Comparison of ENCODE assay signal across 18 mouse cellular contexts in genomic region chr3:142340701-142341100, GRCm38 (mm10). TPM values are rescaled to one million over a fixed set of nuclear protein-coding genes. Genes with fewer than 3 reads are reported as not detected.
DNase-seq lines count a peak whose midpoint lies in the region; ATAC-seq and TF ChIP-seq lines count a peak whose summit lies in the region.
"Had no signal": no experiment of that assay in that cellular context is flagged by ENCODE, and none has a peak within 500 bp of the region (broad histone marks: within the 10 kb centered on the region; RNA-seq: fewer than 3 reads in every experiment).

No protein-coding gene starts in this region.

- H3K36me3 ChIP-seq in liver, adult 2 months (ENCODE audit: control insufficient read depth, insufficient read depth, low read length), result peaks cover 3% of the 10 kb centered on the region; the same call in 1 of the 2 replicates
- no peaks in the 10 kb centered on the region for H3K36me3 ChIP-seq in liver, embryonic 12.5 days
- H3K36me3 ChIP-seq in stomach, embryonic 15.5 days, result no peaks in the 10 kb centered on the region
- H3K36me3 ChIP-seq in neural tube, embryonic 15.5 days, result no peaks in the 10 kb centered on the region
- H3K36me3 ChIP-seq: embryonic facial prominence, embryonic 10.5 days; hindbrain, embryonic 10.5 days; midbrain, embryonic 15.5 days had no signal

- no peak overlapping the region for H3K9ac ChIP-seq in liver, adult 2 months (ENCODE audit: low read depth, low read length)
- H3K9ac ChIP-seq in liver, embryonic 12.5 days, result no peak overlapping the region
- H3K9ac ChIP-seq in stomach, embryonic 15.5 days, result no peak overlapping the region
- H3K9ac ChIP-seq in neural tube, embryonic 15.5 days (replicated peaks), result no peak overlapping the region
- H3K9ac ChIP-seq: forebrain, embryonic 13.5 days; midbrain, embryonic 15.5 days had no signal

- H3K9me3 ChIP-seq in liver, embryonic 12.5 days (replicated peaks), result no peaks in the 10 kb centered on the region
- no peaks in the 10 kb centered on the region for H3K9me3 ChIP-seq in stomach, embryonic 15.5 days
- no peaks in the 10 kb centered on the region for H3K9me3 ChIP-seq in neural tube, embryonic 15.5 days (replicated peaks)
- H3K9me3 ChIP-seq: embryonic facial prominence, embryonic 10.5 days; forebrain, embryonic 13.5 days; hindbrain, embryonic 10.5 days; midbrain, embryonic 15.5 days had no signal

- no peaks in the 10 kb centered on the region for H3K27me3 ChIP-seq in liver, adult 2 months (ENCODE audit: control insufficient read depth, insufficient read depth, low read length)
- H3K27me3 ChIP-seq in liver, embryonic 12.5 days (replicated peaks), result no peaks in the 10 kb centered on the region
- no peaks in the 10 kb centered on the region for H3K27me3 ChIP-seq in stomach, embryonic 15.5 days (replicated peaks)
- H3K27me3 ChIP-seq in neural tube, embryonic 15.5 days (replicated peaks), result no peaks in the 10 kb centered on the region
- H3K27me3 ChIP-seq: CH12.LX; forebrain, embryonic 13.5 days; midbrain, embryonic 15.5 days had no signal

- intact Hi-C loops in gastrocnemius, adult 2 months (cut with DNase I), result no loop called here
- intact Hi-C loops in gastrocnemius, postnatal 36 days (cut with DNase I), result no loop called here

- no peak overlapping the region for H3K4me3 ChIP-seq in gastrocnemius, adult 2 months
- H3K4me3 ChIP-seq in liver, adult 2 months (ENCODE audit: insufficient read depth, low read depth, low read length), result no peak overlapping the region
- no peak overlapping the region for H3K4me3 ChIP-seq in liver, embryonic 12.5 days
- H3K4me3 ChIP-seq in stomach, embryonic 15.5 days (replicated peaks), result no peak overlapping the region
- H3K4me3 ChIP-seq in neural tube, embryonic 15.5 days (replicated peaks), result no peak overlapping the region
- H3K4me3 ChIP-seq: embryonic facial prominence, embryonic 10.5 days; forebrain, embryonic 13.5 days; hindbrain, embryonic 10.5 days; midbrain, embryonic 15.5 days had no signal

- H3K4me1 ChIP-seq in liver, adult 2 months (ENCODE audit: control insufficient read depth, insufficient read depth, low read length), result peaks cover 22% of the 10 kb centered on the region
- H3K4me1 ChIP-seq in liver, embryonic 12.5 days, result peaks cover 18% of the 10 kb centered on the region
- H3K4me1 ChIP-seq in stomach, embryonic 15.5 days, result no peaks in the 10 kb centered on the region
- no peaks in the 10 kb centered on the region for H3K4me1 ChIP-seq in neural tube, embryonic 15.5 days
- H3K4me1 ChIP-seq: hindbrain, embryonic 10.5 days; midbrain, embryonic 15.5 days had no signal

- WGBS in liver, adult 2 months, result 56% methylated on average over 2 of the region's 2 CpGs
- WGBS in liver, embryonic 12.5 days (ENCODE audit: insufficient replicate concordance), result 76% methylated on average over 2 of the region's 2 CpGs
- 72% methylated on average over 2 of the region's 2 CpGs for WGBS in stomach, embryonic 15.5 days
- 75% methylated on average over 2 of the region's 2 CpGs for WGBS in neural tube, embryonic 15.5 days

- peak overlapping the region; percentile 20 for H3K27ac ChIP-seq in gastrocnemius, adult 2 months
- no peak overlapping the region for H3K27ac ChIP-seq in liver, adult 2 months (replicated peaks; ENCODE audit: insufficient read depth, low read depth, low read length)
- H3K27ac ChIP-seq in liver, embryonic 12.5 days, result no peak overlapping the region
- peak overlapping the region; percentile 52; the same call in 1 of the 2 replicates for H3K27ac ChIP-seq in stomach, embryonic 15.5 days
- H3K27ac ChIP-seq in neural tube, embryonic 15.5 days (replicated peaks), result no peak overlapping the region
- H3K27ac ChIP-seq: embryonic facial prominence, embryonic 10.5 days; forebrain, embryonic 13.5 days; hindbrain, embryonic 10.5 days; midbrain, embryonic 15.5 days had no signal

- DNase-seq in gastrocnemius, adult 2 months, result no peak
- no peak for DNase-seq in gastrocnemius, postnatal 36 days
- DNase-seq in liver, adult 2 months (ENCODE audit: extremely low read depth, low read depth, low spot score), result peak; percentile 56
- DNase-seq in adrenal gland, postnatal 10 days, result peak; percentile 18
- DNase-seq: cerebellum, adult 8-10 months; gastrocnemius, postnatal 14 days; kidney, adult 9 months; liver; right cerebral cortex, postnatal 14 days; spleen, adult 18-20 months had no signal

- no peak; the same call in 1 of the 2 replicates for ATAC-seq in liver, embryonic 12.5 days
- no peak for ATAC-seq in stomach, embryonic 15.5 days (ENCODE audit: insufficient read depth, low FRiP score, low read depth)
- no peak for ATAC-seq in neural tube, embryonic 15.5 days (ENCODE audit: low FRiP score)
- ATAC-seq: forebrain, embryonic 13.5 days; midbrain, embryonic 15.5 days had no signal

- TF ChIP-seq POLR2A in liver, adult 2 months (IDR thresholded peaks at IDR 0.05; ENCODE audit: extremely low read depth, insufficient read depth, low read length), result no peak

- H3K79me2 ChIP-seq in liver, adult 2 months (ENCODE audit: control insufficient read depth, insufficient read depth, low read length), result peaks cover 9% of the 10 kb centered on the region; the same call in 1 of the 2 replicates

- H3K4me2 ChIP-seq in liver, embryonic 12.5 days, result no peak overlapping the region
- H3K4me2 ChIP-seq in stomach, embryonic 15.5 days, result no peak overlapping the region
- no peak overlapping the region for H3K4me2 ChIP-seq in neural tube, embryonic 15.5 days
- H3K4me2 ChIP-seq: forebrain, embryonic 13.5 days; midbrain, embryonic 15.5 days had no signal

- TF ChIP-seq CTCF in gastrocnemius, adult 2 months (IDR thresholded peaks at IDR 0.05), result no peak
- no peak for TF ChIP-seq CTCF in liver, adult 2 months (IDR thresholded peaks at IDR 0.05; ENCODE audit: low read depth, low read length)

RNA-seq across cellular contexts. Expression of gene Pdlim5, which starts 54.8 kb away (rescaled TPM):
- total RNA-seq in gastrocnemius, adult 2 months (2021), result 100 to 1,000 TPM; 585 to 709 TPM
- total RNA-seq in gastrocnemius, postnatal 36 days (2021), result 100 to 1,000 TPM; 512 to 573 TPM
- 31.4 and 33.6 TPM in 2 replicates for total RNA-seq in liver, adult 2 months (2014; rRNA removed)
- polyA plus RNA-seq in liver, adult 2 months (2012; rRNA removed), result 42.6 and 45.8 TPM in 2 replicates
- polyA plus RNA-seq in liver, embryonic 12.5 days (2016; fragmentation: Nextera tagmentation; extraction: Ambion mirVana), result 15.6 and 16.8 TPM in 2 replicates
- total RNA-seq in adrenal gland, postnatal 10 days (2021), result 10 to 100 TPM; 55.8 to 79.6 TPM
- 33.4 and 35.9 TPM in 2 replicates for polyA plus RNA-seq in stomach, embryonic 15.5 days (2015; fragmentation: Nextera tagmentation; extraction: Ambion mirVana)
- polyA plus RNA-seq in neural tube, embryonic 15.5 days (2015; fragmentation: Nextera tagmentation; extraction: Ambion mirVana), result 17.4 and 21.3 TPM in 2 replicates

Comparison
In these comparisons a context has a peak if more than half of its experiments do, and no peak if none do; other contexts are left out.
1. DNase-seq: peak in liver, adult 2 months (single experiment) and adrenal gland, postnatal 10 days (single experiment); none in gastrocnemius, adult 2 months (single experiment) and gastrocnemius, postnatal 36 days (0 of 2).
2. H3K27ac ChIP-seq: peak in gastrocnemius, adult 2 months (single experiment) and stomach, embryonic 15.5 days (single experiment); none in liver, adult 2 months (single experiment), liver, embryonic 12.5 days (single experiment) and neural tube, embryonic 15.5 days (single experiment).
3. RNA of gene Pdlim5, which starts 54.8 kb away (total RNA-seq): 585 to 709 TPM in gastrocnemius, adult 2 months and 512 to 573 TPM in gastrocnemius, postnatal 36 days; 55.8 to 79.6 TPM in adrenal gland, postnatal 10 days and 31.4 to 33.6 TPM in liver, adult 2 months; every median in the first group is over 4 times any median in the second.